In the genomic region with DNA sequence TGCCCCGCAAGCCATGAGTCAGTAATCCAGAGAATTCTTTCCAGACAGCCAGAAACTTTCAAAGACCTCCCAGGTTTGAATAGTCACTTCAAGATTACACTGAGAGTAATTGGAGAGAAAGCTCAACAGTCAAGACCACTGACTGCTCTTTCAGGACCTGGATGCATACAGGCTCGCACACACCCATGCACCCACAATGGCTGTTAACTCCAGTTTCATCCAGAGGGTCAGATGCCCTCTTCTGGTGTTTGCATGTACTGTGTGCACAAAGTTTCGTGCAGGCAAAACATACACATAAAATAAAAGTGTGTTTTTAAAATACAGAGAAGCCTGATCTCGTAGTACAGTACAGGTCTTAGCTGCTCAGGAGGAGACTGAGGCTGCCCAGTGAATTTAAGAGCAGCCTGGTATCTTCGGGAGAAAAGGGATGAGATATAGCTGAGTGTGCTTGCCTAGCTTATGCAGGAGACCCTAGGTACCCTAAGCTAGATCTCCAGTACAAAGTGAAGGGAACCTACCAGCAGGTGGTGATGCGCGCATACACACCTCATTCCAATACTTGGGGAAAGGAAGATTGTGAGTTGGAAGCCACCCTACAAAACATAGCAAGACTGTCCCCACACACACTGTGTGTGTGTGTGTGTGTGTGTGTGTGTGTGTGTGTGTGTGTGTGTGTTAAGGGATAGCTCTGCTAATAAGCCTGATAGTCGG, we compare ENCODE assay signal across 10 mouse cellular contexts. TPM values are rescaled to one million over a fixed set of nuclear protein-coding genes. Genes with fewer than 3 reads are reported as not detected.
DNase-seq lines count a peak whose midpoint lies in the region; ATAC-seq and TF ChIP-seq lines count a peak whose summit lies in the region.
"Had no signal": no experiment of that assay in that cellular context is flagged by ENCODE, and none has a peak within 500 bp of the region (broad histone marks: within the 10 kb centered on the region; RNA-seq: fewer than 3 reads in every experiment).

No protein-coding gene starts in this region.

- H3K27ac ChIP-seq in hindbrain, embryonic 10.5 days = peak overlapping the region; percentile 63
- H3K27ac ChIP-seq in hindbrain, embryonic 14.5 days = no peak overlapping the region
- 0 out of 2 replicates have a peak overlapping the region, but pooled peaks have one; percentile 35 for H3K27ac ChIP-seq in midbrain, embryonic 12.5 days (replicated peaks)
- no peak overlapping the region for H3K27ac ChIP-seq in midbrain, embryonic 16.5 days (ENCODE audit: low read length)
- peak overlapping the region; percentile 37; the same call in 1 of the 2 replicates for H3K27ac ChIP-seq in embryonic facial prominence, embryonic 12.5 days
- H3K27ac ChIP-seq in stomach, postnatal 0 days (replicated peaks) = peak overlapping the region; percentile 89

- H3K9ac ChIP-seq in hindbrain, embryonic 14.5 days = no peak overlapping the region
- H3K9ac ChIP-seq in midbrain, embryonic 12.5 days (replicated peaks) = no peak overlapping the region
- H3K9ac ChIP-seq in midbrain, embryonic 16.5 days (ENCODE audit: low read depth, low read length) = no peak overlapping the region
- H3K9ac ChIP-seq in embryonic facial prominence, embryonic 12.5 days = no peak overlapping the region
- H3K9ac ChIP-seq in stomach, postnatal 0 days (ENCODE audit: low read length) = no peak overlapping the region

- TF ChIP-seq CTCF in stomach, postnatal 0 days (IDR thresholded peaks at IDR 0.05; ENCODE audit: low read depth) = peak; percentile 61

- no peak for TF ChIP-seq EP300 in stomach, postnatal 0 days (optimal IDR thresholded peaks at IDR 0.05)

- H3K9me3 ChIP-seq in hindbrain, embryonic 10.5 days = no peaks in the 10 kb centered on the region
- no peaks in the 10 kb centered on the region for H3K9me3 ChIP-seq in hindbrain, embryonic 14.5 days (ENCODE audit: control insufficient read depth, low read length)
- no peaks in the 10 kb centered on the region for H3K9me3 ChIP-seq in midbrain, embryonic 12.5 days
- no peaks in the 10 kb centered on the region for H3K9me3 ChIP-seq in midbrain, embryonic 16.5 days (replicated peaks; ENCODE audit: control insufficient read depth, low read length, poor library complexity, severe bottlenecking)
- H3K9me3 ChIP-seq in embryonic facial prominence, embryonic 12.5 days = no peaks in the 10 kb centered on the region
- no peaks in the 10 kb centered on the region for H3K9me3 ChIP-seq in stomach, postnatal 0 days (ENCODE audit: control insufficient read depth, low read length)

- H3K36me3 ChIP-seq in hindbrain, embryonic 10.5 days = peaks cover 13% of the 10 kb centered on the region
- H3K36me3 ChIP-seq in hindbrain, embryonic 14.5 days (replicated peaks; ENCODE audit: control insufficient read depth, insufficient read depth) = no peaks in the 10 kb centered on the region
- H3K36me3 ChIP-seq in midbrain, embryonic 12.5 days = no peaks in the 10 kb centered on the region
- H3K36me3 ChIP-seq in midbrain, embryonic 16.5 days (ENCODE audit: control insufficient read depth, insufficient read depth, low read length) = no peaks in the 10 kb centered on the region
- H3K36me3 ChIP-seq in embryonic facial prominence, embryonic 12.5 days = no peaks in the 10 kb centered on the region; the same call in 1 of the 2 replicates
- no peaks in the 10 kb centered on the region for H3K36me3 ChIP-seq in stomach, postnatal 0 days (ENCODE audit: control insufficient read depth, insufficient read depth, low read length)

- no peaks in the 10 kb centered on the region for H3K27me3 ChIP-seq in hindbrain, embryonic 10.5 days (ENCODE audit: insufficient read depth, poor library complexity, severe bottlenecking)
- H3K27me3 ChIP-seq in hindbrain, embryonic 14.5 days (ENCODE audit: control insufficient read depth, insufficient read depth, low read length) = no peaks in the 10 kb centered on the region
- H3K27me3 ChIP-seq in midbrain, embryonic 12.5 days = no peaks in the 10 kb centered on the region
- no peaks in the 10 kb centered on the region for H3K27me3 ChIP-seq in midbrain, embryonic 16.5 days (ENCODE audit: control insufficient read depth, insufficient read depth, low read depth, low read length)
- no peaks in the 10 kb centered on the region for H3K27me3 ChIP-seq in embryonic facial prominence, embryonic 12.5 days
- H3K27me3 ChIP-seq in stomach, postnatal 0 days (ENCODE audit: control insufficient read depth, insufficient read depth, low read length) = no peaks in the 10 kb centered on the region

- DNase-seq in hindbrain, embryonic 10.5 days (ENCODE audit: low spot score) = no peak
- DNase-seq in hindbrain, embryonic 14.5 days (ENCODE audit: low spot score) = no peak
- DNase-seq in stomach, postnatal 0 days (ENCODE audit: low spot score) = no peak
- no peak for DNase-seq in urinary bladder, postnatal 4 days (ENCODE audit: low spot score in 2 of 2)
- DNase-seq: gastrocnemius, postnatal 10 days; right cerebral cortex, adult 18-20 months; thymus, postnatal 36 days had no signal

- H3K4me3 ChIP-seq in hindbrain, embryonic 10.5 days = no peak overlapping the region
- H3K4me3 ChIP-seq in hindbrain, embryonic 14.5 days (replicated peaks; ENCODE audit: low read length) = no peak overlapping the region
- H3K4me3 ChIP-seq in midbrain, embryonic 12.5 days = no peak overlapping the region
- H3K4me3 ChIP-seq in midbrain, embryonic 16.5 days (ENCODE audit: low read depth, low read length) = no peak overlapping the region
- no peak overlapping the region for H3K4me3 ChIP-seq in embryonic facial prominence, embryonic 12.5 days
- no peak overlapping the region for H3K4me3 ChIP-seq in stomach, postnatal 0 days (ENCODE audit: low read depth, low read length)

- H3K4me2 ChIP-seq in hindbrain, embryonic 14.5 days (replicated peaks) = no peak overlapping the region
- no peak overlapping the region for H3K4me2 ChIP-seq in midbrain, embryonic 12.5 days (replicated peaks)
- H3K4me2 ChIP-seq in midbrain, embryonic 16.5 days (ENCODE audit: low read length) = no peak overlapping the region
- H3K4me2 ChIP-seq in embryonic facial prominence, embryonic 12.5 days (replicated peaks) = no peak overlapping the region
- peak overlapping the region; percentile 5; the same call in 1 of the 2 replicates for H3K4me2 ChIP-seq in stomach, postnatal 0 days (replicated peaks; ENCODE audit: low read depth)

- H3K4me1 ChIP-seq in hindbrain, embryonic 10.5 days (replicated peaks) = peaks cover 85% of the 10 kb centered on the region
- H3K4me1 ChIP-seq in hindbrain, embryonic 14.5 days (replicated peaks; ENCODE audit: control insufficient read depth, insufficient read depth, low read length) = peaks cover 52% of the 10 kb centered on the region
- peaks cover 75% of the 10 kb centered on the region for H3K4me1 ChIP-seq in midbrain, embryonic 12.5 days
- H3K4me1 ChIP-seq in midbrain, embryonic 16.5 days (ENCODE audit: control insufficient read depth, insufficient read depth, low read length) = peaks cover 34% of the 10 kb centered on the region
- H3K4me1 ChIP-seq in embryonic facial prominence, embryonic 12.5 days = peaks cover 74% of the 10 kb centered on the region
- H3K4me1 ChIP-seq in stomach, postnatal 0 days (replicated peaks; ENCODE audit: control insufficient read depth, insufficient read depth) = peaks cover 31% of the 10 kb centered on the region

- ATAC-seq in hindbrain, embryonic 14.5 days (ENCODE audit: low FRiP score) = no peak
- no peak for ATAC-seq in midbrain, embryonic 12.5 days (ENCODE audit: low FRiP score, low read depth)
- no peak for ATAC-seq in midbrain, embryonic 16.5 days
- ATAC-seq in embryonic facial prominence, embryonic 12.5 days (ENCODE audit: insufficient number of reproducible peaks, insufficient read depth, low FRiP score, low TSS enrichment) = no peak
- ATAC-seq in stomach, postnatal 0 days (ENCODE audit: low FRiP score, low TSS enrichment) = no peak; the same call in 1 of the 2 replicates

- 75% methylated on average over 8 of the region's 8 CpGs for WGBS in hindbrain, embryonic 10.5 days
- WGBS in hindbrain, embryonic 14.5 days = 79% methylated on average over 8 of the region's 8 CpGs
- 70% methylated on average over 8 of the region's 8 CpGs for WGBS in midbrain, embryonic 12.5 days
- WGBS in midbrain, embryonic 16.5 days = 74% methylated on average over 8 of the region's 8 CpGs
- WGBS in embryonic facial prominence, embryonic 12.5 days = 71% methylated on average over 8 of the region's 8 CpGs
- WGBS in stomach, postnatal 0 days = 66% methylated on average over 8 of the region's 8 CpGs

RNA-seq across cellular contexts. Expression of gene Fgfr2, which starts 9.8 kb away (rescaled TPM):
- 87.4 and 92.5 TPM in 2 replicates for polyA plus RNA-seq in hindbrain, embryonic 10.5 days (2016; fragmentation: Nextera tagmentation; extraction: Ambion mirVana)
- 29.1 and 43.5 TPM in 2 replicates for polyA plus RNA-seq in hindbrain, embryonic 14.5 days (2014; fragmentation: Nextera tagmentation; extraction: Ambion mirVana)
- 96.5 and 98.9 TPM in 2 replicates for polyA plus RNA-seq in midbrain, embryonic 12.5 days (2016; fragmentation: Nextera tagmentation; extraction: Ambion mirVana)
- polyA plus RNA-seq in midbrain, embryonic 16.5 days (2015; fragmentation: Nextera tagmentation; extraction: Ambion mirVana) = 20.8 and 23.8 TPM in 2 replicates
- polyA plus RNA-seq in embryonic facial prominence, embryonic 12.5 days (2016; fragmentation: Nextera tagmentation; extraction: Ambion mirVana) = 121 and 122 TPM in 2 replicates
- polyA plus RNA-seq in stomach, postnatal 0 days (2015; fragmentation: Nextera tagmentation; extraction: Ambion mirVana) = 60.8 and 67.1 TPM in 2 replicates

RNA-seq across cellular contexts. Expression of gene Ctbp2, which starts 10.8 kb away (rescaled TPM):
- 119 and 123 TPM in 2 replicates for polyA plus RNA-seq in hindbrain, embryonic 10.5 days (2016; fragmentation: Nextera tagmentation; extraction: Ambion mirVana)
- polyA plus RNA-seq in hindbrain, embryonic 14.5 days (2014; fragmentation: Nextera tagmentation; extraction: Ambion mirVana) = 68.7 and 72.6 TPM in 2 replicates
- polyA plus RNA-seq in midbrain, embryonic 12.5 days (2016; fragmentation: Nextera tagmentation; extraction: Ambion mirVana) = 111 and 118 TPM in 2 replicates
- polyA plus RNA-seq in midbrain, embryonic 16.5 days (2015; fragmentation: Nextera tagmentation; extraction: Ambion mirVana) = 43.7 and 52.4 TPM in 2 replicates
- 101 and 114 TPM in 2 replicates for polyA plus RNA-seq in embryonic facial prominence, embryonic 12.5 days (2016; fragmentation: Nextera tagmentation; extraction: Ambion mirVana)
- polyA plus RNA-seq in stomach, postnatal 0 days (2015; fragmentation: Nextera tagmentation; extraction: Ambion mirVana) = 48.6 and 55.6 TPM in 2 replicates

Comparison
In these comparisons a context has a peak if more than half of its experiments do, and no peak if none do; other contexts are left out.
1. H3K27ac ChIP-seq: peak in hindbrain, embryonic 10.5 days (single experiment), midbrain, embryonic 12.5 days (single experiment), embryonic facial prominence, embryonic 12.5 days (single experiment) and stomach, postnatal 0 days (single experiment); none in hindbrain, embryonic 14.5 days (single experiment) and midbrain, embryonic 16.5 days (single experiment).